Mouse (Mus musculus): ENCODE measurements at regions not wholly inside any gene's neighbourhood (a gene's known extent, or its start where the extent isn't known, plus 50 kb on each side); places are given as distances from the start of the nearest gene placed in this dataset.
A peak's percentile ranks its signal among the peaks of the same experiment; 100 is the strongest.

DNA sequence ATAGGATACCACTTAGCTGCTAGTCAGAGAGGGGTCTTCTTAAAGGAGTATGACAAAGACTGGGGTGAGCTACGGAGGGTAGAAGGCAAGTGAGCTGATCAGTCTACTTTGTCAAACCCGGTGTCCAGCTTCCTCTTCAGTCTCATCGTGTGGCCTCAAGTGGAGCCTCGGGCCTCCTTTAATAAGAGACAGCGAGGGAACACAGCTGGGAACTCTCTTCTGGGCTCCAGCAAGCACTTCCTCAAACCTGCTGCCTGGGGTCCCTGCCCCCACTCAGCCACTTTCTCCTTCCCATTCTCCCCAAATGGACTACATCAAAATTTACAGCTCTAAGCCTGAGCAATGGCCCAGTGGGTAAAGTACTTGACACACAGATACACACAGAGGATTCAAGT lies 96.0 kb upstream of the Hs6st1 start:
- H3K4me1 ChIP-seq (ENCODE audit: control insufficient read depth, insufficient read depth, low read length) = peaks cover 14% of the 10 kb centered on the region
- no peak overlapping the region for H3K4me3 ChIP-seq (ENCODE audit: insufficient read depth, low read length)
- no peak overlapping the region for H3K27ac ChIP-seq (ENCODE audit: insufficient read depth, low read length)
- TF ChIP-seq CTCF (IDR thresholded peaks at IDR 0.05; ENCODE audit: borderline replicate concordance, insufficient read depth, low read length) (no peak), POLR2A (IDR thresholded peaks at IDR 0.05; ENCODE audit: low read depth, low read length) (no peak)

DNA sequence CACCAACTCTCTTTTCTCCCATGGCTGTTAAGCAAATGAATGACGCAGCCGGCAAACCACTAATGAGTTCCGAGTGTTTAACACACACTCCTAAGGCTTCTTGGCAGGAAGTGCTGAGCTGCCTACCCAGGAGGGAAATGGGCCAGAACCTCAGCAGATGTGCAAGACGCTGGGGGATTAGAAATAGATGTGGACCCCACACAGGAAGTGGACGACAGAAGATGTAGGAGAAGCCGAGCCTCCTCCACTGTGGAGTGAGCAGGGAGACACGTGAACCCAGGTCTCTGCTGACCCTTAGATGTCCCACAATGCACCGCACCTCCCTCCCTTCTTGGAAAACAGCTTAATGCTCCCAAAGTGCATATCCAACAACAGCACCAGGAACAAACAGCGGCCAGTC lies 94.8 kb upstream of the Hs6st1 start:
- Histone ChIP-seq H3K4me1 (ENCODE audit: control insufficient read depth, insufficient read depth, low read length) (peaks cover 15% of the 10 kb centered on the region), H3K27ac (ENCODE audit: insufficient read depth, low read length) (peak overlapping the region; percentile 10), H3K4me3 (ENCODE audit: insufficient read depth, low read length) (no peak overlapping the region)
- no peak for TF ChIP-seq POLR2A (IDR thresholded peaks at IDR 0.05; ENCODE audit: low read depth, low read length)
- no peak for TF ChIP-seq CTCF (IDR thresholded peaks at IDR 0.05; ENCODE audit: borderline replicate concordance, insufficient read depth, low read length)

DNA sequence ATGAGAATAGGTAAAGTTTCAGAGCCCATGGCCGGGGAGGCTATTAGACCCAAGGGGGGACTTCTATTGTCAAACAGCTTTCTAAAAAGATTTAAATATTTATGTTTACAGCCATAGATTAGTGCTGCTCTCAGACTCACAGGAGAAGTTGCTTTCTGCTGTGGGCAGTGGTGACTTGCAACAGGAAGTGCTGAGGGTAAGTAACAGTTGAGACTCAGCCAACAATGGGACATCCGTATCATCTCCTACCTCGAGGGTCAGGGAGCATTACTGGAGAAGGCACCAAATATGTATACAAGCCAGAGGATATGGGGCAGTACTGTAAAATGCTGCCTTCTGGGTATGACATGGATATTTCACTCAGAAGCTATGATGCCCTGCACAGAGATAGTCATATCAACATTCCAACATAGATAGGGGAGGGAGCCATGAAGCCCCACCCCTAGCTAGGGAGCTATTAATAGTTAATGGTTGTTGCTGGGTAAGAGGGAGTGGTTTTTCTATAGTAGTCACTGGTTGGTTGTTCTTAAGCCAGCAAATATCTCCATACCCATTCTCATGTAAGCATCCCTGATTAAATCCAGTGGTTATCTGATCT lies 92.5 kb upstream of the Hs6st1 start:
- Histone ChIP-seq H3K27ac (ENCODE audit: insufficient read depth, low read length) (no peak overlapping the region), H3K4me1 (ENCODE audit: control insufficient read depth, insufficient read depth, low read length) (peaks cover 7% of the 10 kb centered on the region), H3K4me3 (ENCODE audit: insufficient read depth, low read length) (no peak overlapping the region)
- TF ChIP-seq CTCF (IDR thresholded peaks at IDR 0.05; ENCODE audit: borderline replicate concordance, insufficient read depth, low read length) (no peak), POLR2A (IDR thresholded peaks at IDR 0.05; ENCODE audit: low read depth, low read length) (no peak)

- Histone ChIP-seq H3K4me3 (ENCODE audit: insufficient read depth, low read length) (no peak overlapping the region), H3K27ac (ENCODE audit: insufficient read depth, low read length) (peak overlapping the region; percentile 76), H3K4me1 (ENCODE audit: control insufficient read depth, insufficient read depth, low read length) (peaks cover 7% of the 10 kb centered on the region)
- no peak for TF ChIP-seq POLR2A (IDR thresholded peaks at IDR 0.05; ENCODE audit: low read depth, low read length)
- TF ChIP-seq CTCF (IDR thresholded peaks at IDR 0.05; ENCODE audit: borderline replicate concordance, insufficient read depth, low read length) = no peak
These were observed 91.7 kb upstream of the Hs6st1 start for GRCm38 (mm10) chr1:35976528-35976927.

- H3K27ac ChIP-seq (ENCODE audit: insufficient read depth, low read length) = no peak overlapping the region; the same call in none of the 2 replicates
These were observed 90.1 kb upstream of the Hs6st1 start for GRCm38 (mm10) chr1:35978116-35978515.

GRCm38 (mm10) chr1:35978766-35979165 lies 89.4 kb upstream of the Hs6st1 start:
- Histone ChIP-seq H3K27ac (ENCODE audit: insufficient read depth, low read length) (no peak overlapping the region; the same call in 1 of the 2 replicates), H3K4me3 (ENCODE audit: insufficient read depth, low read length) (no peak overlapping the region), H3K4me1 (ENCODE audit: control insufficient read depth, insufficient read depth, low read length) (peaks cover 6% of the 10 kb centered on the region)
- TF ChIP-seq CTCF (IDR thresholded peaks at IDR 0.05; ENCODE audit: borderline replicate concordance, insufficient read depth, low read length) = no peak
- TF ChIP-seq POLR2A (IDR thresholded peaks at IDR 0.05; ENCODE audit: low read depth, low read length) = no peak

More at GRCm38 (mm10) chr1:35978116-35978515, 90.1 kb upstream of the Hs6st1 start:
- TF ChIP-seq POLR2A (IDR thresholded peaks at IDR 0.05; ENCODE audit: low read depth, low read length) (no peak), CTCF (IDR thresholded peaks at IDR 0.05; ENCODE audit: borderline replicate concordance, insufficient read depth, low read length) (no peak)
- Histone ChIP-seq H3K4me3 (ENCODE audit: insufficient read depth, low read length) (no peak overlapping the region), H3K4me1 (ENCODE audit: control insufficient read depth, insufficient read depth, low read length) (peaks cover 7% of the 10 kb centered on the region)

- H3K4me1 ChIP-seq (ENCODE audit: control insufficient read depth, insufficient read depth, low read length) = 0 out of 2 replicates have a peak, but pooled peaks cover 2% of the 10 kb centered on the region
- TF ChIP-seq CTCF (IDR thresholded peaks at IDR 0.05; ENCODE audit: borderline replicate concordance, insufficient read depth, low read length) = no peak
- no peak for TF ChIP-seq POLR2A (IDR thresholded peaks at IDR 0.05; ENCODE audit: low read depth, low read length)
- no peak overlapping the region for H3K4me3 ChIP-seq (ENCODE audit: insufficient read depth, low read length)
- H3K27ac ChIP-seq (ENCODE audit: insufficient read depth, low read length) = no peak overlapping the region
These were observed 87.0 kb upstream of the Hs6st1 start for GRCm38 (mm10) chr1:35981226-35981625.

DNA sequence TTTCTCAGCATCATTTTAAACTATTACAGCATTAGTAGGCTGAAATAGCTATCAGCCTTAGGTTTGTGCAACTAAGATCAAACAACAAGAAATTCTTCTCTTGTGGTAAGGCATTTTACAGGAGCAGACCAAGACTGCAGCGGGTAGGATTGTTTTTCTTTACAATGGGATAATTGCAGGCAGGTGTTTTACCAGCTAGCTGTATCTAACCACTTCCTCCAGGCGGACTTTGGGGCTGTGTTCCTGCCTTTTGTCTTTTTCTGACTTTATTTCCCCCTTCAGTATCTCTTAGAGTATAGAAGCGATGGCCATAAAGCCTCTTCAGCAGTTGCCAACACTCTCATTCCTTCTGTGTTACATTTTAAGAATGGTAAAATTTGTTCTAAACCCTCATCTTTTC lies 84.8 kb upstream of the Hs6st1 start:
- Histone ChIP-seq H3K4me1 (ENCODE audit: control insufficient read depth, insufficient read depth, low read length) (no peaks in the 10 kb centered on the region), H3K27ac (ENCODE audit: insufficient read depth, low read length) (no peak overlapping the region), H3K4me3 (ENCODE audit: insufficient read depth, low read length) (no peak overlapping the region)
- TF ChIP-seq CTCF (IDR thresholded peaks at IDR 0.05; ENCODE audit: borderline replicate concordance, insufficient read depth, low read length) = no peak
- no peak for TF ChIP-seq POLR2A (IDR thresholded peaks at IDR 0.05; ENCODE audit: low read depth, low read length)

DNA sequence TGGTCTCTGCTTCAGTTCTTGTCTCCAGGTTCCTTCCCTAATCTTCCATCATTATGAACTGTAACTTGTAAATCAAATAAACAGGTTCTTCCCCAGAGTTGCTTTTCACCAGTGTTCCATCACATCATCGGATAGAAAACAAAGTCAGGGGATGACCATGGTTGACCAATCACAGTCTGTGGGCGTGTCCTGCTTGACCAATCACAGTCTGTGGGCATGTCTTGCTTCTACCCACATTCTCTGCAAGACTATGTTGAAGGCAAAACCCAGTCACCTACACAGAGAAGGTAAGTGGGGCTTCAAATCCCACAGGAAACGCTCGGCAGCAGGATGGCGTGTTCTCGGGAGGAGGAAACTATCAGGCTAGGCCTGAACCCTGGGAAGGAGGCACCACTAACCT lies 82.9 kb upstream of the Hs6st1 start:
- Histone ChIP-seq H3K27ac (ENCODE audit: insufficient read depth, low read length) (no peak overlapping the region), H3K4me1 (ENCODE audit: control insufficient read depth, insufficient read depth, low read length) (no peaks in the 10 kb centered on the region), H3K4me3 (ENCODE audit: insufficient read depth, low read length) (no peak overlapping the region)
- TF ChIP-seq POLR2A (IDR thresholded peaks at IDR 0.05; ENCODE audit: low read depth, low read length) (no peak), CTCF (IDR thresholded peaks at IDR 0.05; ENCODE audit: borderline replicate concordance, insufficient read depth, low read length) (no peak)

DNA sequence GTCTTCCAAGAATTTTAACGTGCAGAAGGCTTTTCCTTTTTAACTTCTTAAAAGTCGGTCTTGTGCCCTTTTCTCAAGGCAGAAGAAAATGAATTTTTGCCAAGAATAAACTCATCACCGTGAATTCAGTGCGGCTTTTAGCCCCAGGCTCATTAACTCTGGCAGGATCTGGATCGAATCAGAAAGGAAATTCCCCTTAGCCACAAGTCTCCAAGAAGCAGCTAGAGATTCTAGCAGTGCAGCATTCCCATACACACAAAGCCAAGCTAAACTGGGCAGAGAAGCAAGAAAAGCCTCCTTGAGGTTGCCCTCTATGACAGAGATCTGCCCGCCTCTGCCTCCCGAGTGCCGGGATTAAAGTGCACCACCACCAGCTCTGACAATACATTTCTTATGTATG lies 81.5 kb upstream of the Hs6st1 start:
- TF ChIP-seq POLR2A (IDR thresholded peaks at IDR 0.05; ENCODE audit: low read depth, low read length) (no peak), CTCF (IDR thresholded peaks at IDR 0.05; ENCODE audit: borderline replicate concordance, insufficient read depth, low read length) (no peak)

More for the DNA sequence above, 81.5 kb upstream of the Hs6st1 start:
- H3K27ac ChIP-seq (ENCODE audit: insufficient read depth, low read length) = peak overlapping the region; percentile 87
- H3K4me1 ChIP-seq (ENCODE audit: control insufficient read depth, insufficient read depth, low read length) = no peaks in the 10 kb centered on the region
- H3K4me3 ChIP-seq (ENCODE audit: insufficient read depth, low read length) = no peak overlapping the region

All from embryonic fibroblast, embryonic 13.5 days (primary cell).